Mouse (Mus musculus) olfactory bulb, adult 2 months (tissue): ENCODE measurements at regions not wholly inside any gene's neighbourhood (a gene's known extent, or its start where the extent isn't known, plus 50 kb on each side); places are given as distances from the start of the nearest gene placed in this dataset.

Experiments
- CTCF ChIP-seq: fragments of 200-500 bp; IDR thresholded peaks from 2 replicates; pipeline ENCODE4 v1.5.1; 2012; ENCODE audit warnings: low read depth, mild to moderate bottlenecking, low read length, moderate library complexity; ENCODE audit not compliant: insufficient read depth
- POLR2A ChIP-seq: fragments of 200-500 bp; IDR thresholded peaks from 2 replicates; pipeline ENCODE4 v1.6.1; 2012; ENCODE audit warnings: mild to moderate bottlenecking, low read depth, low read length, moderate library complexity; ENCODE audit not compliant: insufficient read depth

- no peak for TF ChIP-seq POLR2A
- TF ChIP-seq CTCF = no peak
Observed at GRCm38 (mm10) chr6:53130717-53131330, 62.4 kb upstream of the Jazf1 start.
